Mouse (Mus musculus): ENCODE results near the gene Gbgt1. TPM values are rescaled to one million over a fixed set of nuclear protein-coding genes. Genes with fewer than 3 reads are reported as not detected.
A peak's percentile ranks its signal among the peaks of the same experiment; 100 is the strongest.
"Not testable (repeated sequence)": the region's sequence is repeated elsewhere in the genome, so short reads cannot be mapped to it uniquely, and the experiment has no call there.

Gene Gbgt1
- polyA plus RNA-seq, 1 experiment from 2014 or later, result 4.4 TPM

GRCm38 (mm10) chr2:28495801-28496595 lies 693 bp upstream of the Gbgt1 start:
- Histone ChIP-seq H3K9me3 (ENCODE audit: control insufficient read depth, low read length) (no peaks in the 10 kb centered on the region), H3K4me3 (ENCODE audit: low read length) (no peak overlapping the region), H3K36me3 (ENCODE audit: control insufficient read depth, insufficient read depth, low read length) (no peaks in the 10 kb centered on the region), H3K4me2 (ENCODE audit: low read depth, low read length) (no peak overlapping the region), H3K27me3 (replicated peaks; ENCODE audit: control insufficient read depth, insufficient read depth, low read length) (no peaks in the 10 kb centered on the region), H3K9ac (ENCODE audit: low read depth, low read length) (0 out of 2 replicates have a peak overlapping the region, but pooled peaks have one; percentile 12), H3K4me1 (ENCODE audit: control insufficient read depth, insufficient read depth, low read length) (peaks cover 13% of the 10 kb centered on the region), H3K27ac (ENCODE audit: low read length) (peak overlapping the region; percentile 30)
- ATAC-seq, result 0 out of 2 replicates have a peak, but pooled peaks have one; percentile 5
- WGBS, result 74% methylated on average over 16 of the region's 16 CpGs

DNA sequence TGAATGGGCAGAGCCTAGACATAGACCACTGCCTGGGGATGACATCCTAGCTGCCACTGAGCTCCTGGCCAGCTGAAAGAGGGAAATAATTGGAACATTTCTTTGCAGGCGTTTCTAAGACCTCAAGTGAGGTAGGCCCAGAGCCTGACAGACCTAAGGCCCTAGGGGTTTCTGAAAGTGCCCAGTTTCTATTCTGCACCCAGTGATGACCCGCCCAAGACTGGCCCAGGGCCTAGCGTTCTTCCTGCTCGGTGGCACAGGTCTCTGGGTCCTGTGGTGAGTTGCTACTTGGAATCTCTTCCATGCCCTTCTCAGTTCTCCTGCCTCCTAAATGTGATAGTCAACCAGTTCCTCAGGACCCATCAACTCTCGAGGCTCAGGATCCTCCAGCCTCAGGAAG lies 870 bp downstream of the Gbgt1 start:
- Histone ChIP-seq H3K9ac (ENCODE audit: low read depth, low read length) (no peak overlapping the region), H3K36me3 (ENCODE audit: control insufficient read depth, insufficient read depth, low read length) (no peaks in the 10 kb centered on the region), H3K27ac (ENCODE audit: low read length) (no peak overlapping the region), H3K4me3 (ENCODE audit: low read length) (peak overlapping the region; percentile 1; the same call in 1 of the 2 replicates), H3K27me3 (replicated peaks; ENCODE audit: control insufficient read depth, insufficient read depth, low read length) (no peaks in the 10 kb centered on the region), H3K4me2 (ENCODE audit: low read depth, low read length) (no peak overlapping the region), H3K9me3 (ENCODE audit: control insufficient read depth, low read length) (no peaks in the 10 kb centered on the region), H3K4me1 (ENCODE audit: control insufficient read depth, insufficient read depth, low read length) (peaks cover 13% of the 10 kb centered on the region)
- 85% methylated on average over 5 of the region's 5 CpGs for WGBS
- ATAC-seq, result no peak

DNA sequence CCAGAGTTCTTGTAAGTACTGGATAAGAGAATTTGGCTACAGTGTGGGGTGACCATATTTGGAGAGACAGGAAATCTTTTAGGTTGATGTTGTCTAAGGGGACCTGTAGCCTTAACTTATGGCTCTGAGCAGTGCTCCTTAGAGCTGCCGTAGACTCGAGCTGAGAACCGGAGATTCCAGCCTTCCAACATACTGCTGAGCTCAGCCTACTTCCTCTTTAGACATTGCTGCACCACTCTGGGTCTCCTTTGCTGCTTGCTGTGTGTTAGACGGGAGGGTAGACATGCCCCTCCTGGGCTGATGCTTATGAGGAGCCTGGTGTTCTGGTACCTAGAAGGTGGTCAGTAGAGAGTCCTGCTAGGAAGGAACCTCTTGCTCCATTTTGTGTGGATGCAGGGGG lies 1.7 kb downstream of the Gbgt1 start:
- peaks cover 13% of the 10 kb centered on the region for H3K4me1 ChIP-seq (ENCODE audit: control insufficient read depth, insufficient read depth, low read length)
- WGBS, result 83% methylated on average over 4 of the region's 4 CpGs
- H3K9me3 ChIP-seq (ENCODE audit: control insufficient read depth, low read length), result no peaks in the 10 kb centered on the region
- H3K4me2 ChIP-seq (ENCODE audit: low read depth, low read length), result no peak overlapping the region
- H3K36me3 ChIP-seq (ENCODE audit: control insufficient read depth, insufficient read depth, low read length), result no peaks in the 10 kb centered on the region
- no peaks in the 10 kb centered on the region for H3K27me3 ChIP-seq (replicated peaks; ENCODE audit: control insufficient read depth, insufficient read depth, low read length)
- H3K27ac ChIP-seq (ENCODE audit: low read length), result no peak overlapping the region
- ATAC-seq, result no peak
- no peak overlapping the region for H3K4me3 ChIP-seq (ENCODE audit: low read length)
- no peak overlapping the region for H3K9ac ChIP-seq (ENCODE audit: low read depth, low read length)

GRCm38 (mm10) chr2:28502987-28503386 lies 6.3 kb downstream of the Gbgt1 start:
- H3K27ac ChIP-seq (ENCODE audit: low read length), result no peak overlapping the region
- 83% methylated on average over 10 of the region's 10 CpGs for WGBS
- no peaks in the 10 kb centered on the region for H3K27me3 ChIP-seq (replicated peaks; ENCODE audit: control insufficient read depth, insufficient read depth, low read length)
- H3K9me3 ChIP-seq (ENCODE audit: control insufficient read depth, low read length), result no peaks in the 10 kb centered on the region
- no peak overlapping the region for H3K4me2 ChIP-seq (ENCODE audit: low read depth, low read length)
- no peak overlapping the region for H3K4me3 ChIP-seq (ENCODE audit: low read length)
- H3K4me1 ChIP-seq (ENCODE audit: control insufficient read depth, insufficient read depth, low read length), result no peaks in the 10 kb centered on the region
- ATAC-seq, result no peak
- no peak overlapping the region for H3K9ac ChIP-seq (ENCODE audit: low read depth, low read length)
- no peaks in the 10 kb centered on the region for H3K36me3 ChIP-seq (ENCODE audit: control insufficient read depth, insufficient read depth, low read length)

GRCm38 (mm10) chr2:28504676-28505075 lies 8.0 kb downstream of the Gbgt1 start:
- Histone ChIP-seq H3K9me3 (ENCODE audit: control insufficient read depth, low read length) (no peaks in the 10 kb centered on the region), H3K4me3 (ENCODE audit: low read length) (no peak overlapping the region), H3K36me3 (ENCODE audit: control insufficient read depth, insufficient read depth, low read length) (no peaks in the 10 kb centered on the region), H3K4me1 (ENCODE audit: control insufficient read depth, insufficient read depth, low read length) (no peaks in the 10 kb centered on the region), H3K27ac (ENCODE audit: low read length) (no peak overlapping the region), H3K27me3 (replicated peaks; ENCODE audit: control insufficient read depth, insufficient read depth, low read length) (no peaks in the 10 kb centered on the region), H3K9ac (ENCODE audit: low read depth, low read length) (no peak overlapping the region), H3K4me2 (ENCODE audit: low read depth, low read length) (no peak overlapping the region)
- 90% methylated on average over 13 of the region's 13 CpGs for WGBS
- ATAC-seq, result no peak

- no peaks in the 10 kb centered on the region for H3K9me3 ChIP-seq (ENCODE audit: control insufficient read depth, low read length)
- no peak for ATAC-seq
- H3K36me3 ChIP-seq (ENCODE audit: control insufficient read depth, insufficient read depth, low read length), result no peaks in the 10 kb centered on the region
- H3K4me1 ChIP-seq (ENCODE audit: control insufficient read depth, insufficient read depth, low read length), result no peaks in the 10 kb centered on the region
- H3K4me2 ChIP-seq (ENCODE audit: low read depth, low read length), result no peak within 1 kb of the TSS
- WGBS, result 77% methylated on average over 3 of the region's 3 CpGs
- H3K9ac ChIP-seq (ENCODE audit: low read depth, low read length), result no peak within 1 kb of the TSS
- no peak within 1 kb of the TSS for H3K27ac ChIP-seq (ENCODE audit: low read length)
- H3K4me3 ChIP-seq (ENCODE audit: low read length), result no peak within 1 kb of the TSS
- H3K27me3 ChIP-seq (replicated peaks; ENCODE audit: control insufficient read depth, insufficient read depth, low read length), result no peaks in the 10 kb centered on the region
These were observed 9.1 kb downstream of the Gbgt1 start, which contains the start of gene Gm10134 for GRCm38 (mm10) chr2:28505795-28506194. TSS of gene Gm10134 (plus strand) at chr2:28506095.

DNA sequence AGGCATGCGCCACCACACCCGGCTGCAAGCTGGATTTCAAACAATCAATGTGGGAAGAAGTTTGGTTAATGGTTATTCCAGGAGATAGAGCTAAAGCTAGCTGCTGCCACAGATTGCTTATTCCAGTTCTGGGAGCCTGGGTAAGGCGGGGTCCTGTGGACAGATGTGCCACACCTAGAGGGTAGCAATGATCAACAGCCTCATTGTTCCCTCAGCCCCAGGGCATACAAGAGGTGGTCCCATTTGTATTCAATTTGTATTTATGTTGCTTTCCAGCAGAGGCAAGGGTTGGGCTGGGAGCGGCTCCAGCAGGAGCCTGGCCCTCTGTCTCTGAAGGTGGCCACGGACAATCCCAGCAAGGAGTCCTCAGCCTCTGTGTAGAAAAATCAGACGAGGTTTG lies 9.6 kb downstream of the Gbgt1 start:
- Histone ChIP-seq H3K27ac (ENCODE audit: low read length) (no peak overlapping the region), H3K27me3 (replicated peaks; ENCODE audit: control insufficient read depth, insufficient read depth, low read length) (no peaks in the 10 kb centered on the region), H3K4me3 (ENCODE audit: low read length) (no peak overlapping the region), H3K4me2 (ENCODE audit: low read depth, low read length) (no peak overlapping the region), H3K36me3 (ENCODE audit: control insufficient read depth, insufficient read depth, low read length) (no peaks in the 10 kb centered on the region), H3K9me3 (ENCODE audit: control insufficient read depth, low read length) (no peaks in the 10 kb centered on the region), H3K9ac (ENCODE audit: low read depth, low read length) (no peak overlapping the region), H3K4me1 (ENCODE audit: control insufficient read depth, insufficient read depth, low read length) (no peaks in the 10 kb centered on the region)
- no peak for ATAC-seq
- WGBS, result 83% methylated on average over 6 of the region's 6 CpGs

- H3K4me1 ChIP-seq (ENCODE audit: control insufficient read depth, insufficient read depth, low read length), result peaks cover 17% of the 10 kb centered on the region
- H3K27me3 ChIP-seq (replicated peaks; ENCODE audit: control insufficient read depth, insufficient read depth, low read length); H3K36me3 ChIP-seq (ENCODE audit: control insufficient read depth, insufficient read depth, low read length); ATAC-seq; H3K4me2 ChIP-seq (ENCODE audit: low read depth, low read length); H3K4me3 ChIP-seq (ENCODE audit: low read length); H3K9ac ChIP-seq (ENCODE audit: low read depth, low read length); H3K9me3 ChIP-seq (ENCODE audit: control insufficient read depth, low read length); H3K27ac ChIP-seq (ENCODE audit: low read length): not testable (repeated sequence)
- 54% methylated on average over 5 of the region's 5 CpGs for WGBS
These were observed 14.9 kb downstream of the Gbgt1 start for GRCm38 (mm10) chr2:28511600-28511999.

DNA sequence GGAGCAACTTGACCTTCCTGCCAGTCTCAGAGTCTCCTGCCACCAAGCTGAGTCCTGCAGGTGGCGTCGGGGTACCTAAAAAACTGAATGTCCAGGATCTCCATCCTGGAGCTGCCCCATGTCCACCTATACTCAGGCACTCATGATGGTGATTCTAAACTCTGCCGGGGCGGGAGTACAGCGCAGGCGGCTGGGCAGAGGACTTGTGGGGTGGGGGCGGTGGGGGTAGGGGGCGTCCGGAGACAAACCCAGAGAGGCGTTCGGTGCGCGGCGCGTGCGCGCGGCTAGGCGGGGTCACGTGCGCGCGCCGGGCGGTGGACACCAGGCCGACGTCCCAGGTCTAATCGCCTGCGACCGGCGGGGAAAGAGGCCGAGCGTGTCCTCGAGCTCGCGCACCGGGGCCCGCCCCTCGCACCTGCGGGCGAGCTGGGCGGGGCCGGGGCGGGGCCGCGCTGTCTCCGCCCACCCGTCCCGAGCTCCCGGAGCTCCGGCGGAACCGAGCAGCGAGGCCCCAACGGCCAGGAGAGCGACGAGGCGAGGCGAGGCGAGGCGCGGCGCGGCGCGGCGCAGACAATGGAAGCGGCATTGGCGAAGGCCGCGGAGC lies 16.2 kb downstream of the Gbgt1 start, which contains the start of gene Ralgds:
Gene Ralgds (plus strand): TSS at position 328 of the 604 bp plus-strand sequence.
- Histone ChIP-seq H3K27me3 (replicated peaks; ENCODE audit: control insufficient read depth, insufficient read depth, low read length) (no peaks in the 10 kb centered on the region), H3K4me3 (ENCODE audit: low read length) (peak within 1 kb of the TSS; percentile 77), H3K9me3 (ENCODE audit: control insufficient read depth, low read length) (no peaks in the 10 kb centered on the region), H3K4me2 (ENCODE audit: low read depth, low read length) (peak within 1 kb of the TSS; percentile 98), H3K4me1 (ENCODE audit: control insufficient read depth, insufficient read depth, low read length) (peaks cover 25% of the 10 kb centered on the region), H3K36me3 (ENCODE audit: control insufficient read depth, insufficient read depth, low read length) (no peaks in the 10 kb centered on the region), H3K9ac (ENCODE audit: low read depth, low read length) (peak within 1 kb of the TSS; percentile 86), H3K27ac (ENCODE audit: low read length) (peak within 1 kb of the TSS; percentile 76)
- ATAC-seq, result peak; percentile 77
- under 1% methylated on average over 51 of the region's 71 CpGs for WGBS

Data from intestine, embryonic 16.5 days (tissue).